Mouse (Mus musculus) liver, embryonic 14.5 days (tissue): ENCODE results near the gene Slc16a9. TPM values are rescaled to one million over a fixed set of nuclear protein-coding genes. Genes with fewer than 3 reads are reported as not detected.

Experiments
- ATAC-seq: fragments of 200-750 bp; cut with Nextera tagmentation; 2 replicates; pipeline ENCODE4 v1.8.0; 2017; ENCODE audit warnings: moderate number of reproducible peaks, mild to moderate bottlenecking, moderate library complexity; ENCODE audit not compliant: insufficient read depth
- DNase-seq, 3 experiments: peaks; one replicate each; pipeline ENCODE4 v3.0.0-alpha.2; 2012 to 2013; ENCODE audit warnings: low read depth in 3 of 3, low spot score in 3 of 3
- H3K27ac ChIP-seq: fragments of 300-500 bp; sonication (generic); 2 replicates; pipeline ENCODE4 v1.5.1; 2014; ENCODE audit warnings: moderate library complexity, mild to moderate bottlenecking, control low read depth, inconsistent platforms
- H3K27me3 ChIP-seq: fragments of 300-500 bp; sonication (generic); 2 replicates; pipeline ENCODE4 v1.6.1; 2014; ENCODE audit warnings: mild to moderate bottlenecking, low read length, moderate library complexity; ENCODE audit not compliant: control insufficient read depth, insufficient read depth
- H3K36me3 ChIP-seq: fragments of 300-500 bp; sonication (generic); replicated peaks from 2 replicates; pipeline ENCODE4 v1.6.1; 2014; ENCODE audit warnings: low read depth; ENCODE audit not compliant: control insufficient read depth, insufficient read depth
- H3K4me1 ChIP-seq, 2 experiments: fragments of 200-500 bp in 1 of 2; fragments of 300-500 bp in 1 of 2; sonication (generic) in 1 of 2; replicated peaks; 2 replicates each; pipeline ENCODE4 v1.6.1; 2012 to 2014; ENCODE audit warnings: antibody characterized with exemption in 1 of 2, inconsistent platforms in 1 of 2, low read length in 1 of 2; ENCODE audit not compliant: control insufficient read depth in 2 of 2, insufficient read depth in 2 of 2
- H3K4me2 ChIP-seq: fragments of 300-500 bp; sonication (generic); 2 replicates; pipeline ENCODE4 v1.6.1; 2014; ENCODE audit warnings: low read depth, mild to moderate bottlenecking, control low read depth, moderate library complexity
- H3K4me3 ChIP-seq, 2 experiments: fragments of 200-500 bp in 1 of 2; fragments of 300-500 bp in 1 of 2; sonication (generic) in 1 of 2; 2 replicates each; pipeline ENCODE4 v1.5.1; 2012 to 2014; ENCODE audit warnings: low read depth in 2 of 2, low read length in 2 of 2, mild to moderate bottlenecking in 2 of 2, control low read depth in 1 of 2, inconsistent platforms in 1 of 2, moderate library complexity in 1 of 2; ENCODE audit not compliant: insufficient read depth in 1 of 2
- H3K9ac ChIP-seq: fragments of 300-500 bp; sonication (generic); replicated peaks from 2 replicates; pipeline ENCODE4 v1.6.1; 2014; ENCODE audit warnings: mild to moderate bottlenecking, control low read depth, moderate library complexity
- H3K9me3 ChIP-seq: fragments of 300-500 bp; sonication (generic); 2 replicates; pipeline ENCODE4 v1.6.1; 2016; ENCODE audit warnings: low read length, mixed read lengths; ENCODE audit not compliant: control insufficient read depth
- CTCF ChIP-seq: IDR thresholded peaks from 2 replicates; pipeline ENCODE4 v1.5.1; 2016; ENCODE audit warnings: antibody characterized with exemption, low read depth, control low read depth
- EP300 ChIP-seq: IDR thresholded peaks from 2 replicates; pipeline ENCODE4 v1.6.1; 2016; ENCODE audit warnings: antibody characterized with exemption, low read depth
- WGBS: fragments of 180-500 bp; shearing (Covaris S2); extraction: QIAGEN DNeasy Blood & Tissue Kit; methylation state at CpG from one replicate; pipeline ENCODE4 v1.1.7; 2014; ENCODE audit not compliant: insufficient replicate concordance; 5-methylcytosine and 5-hydroxymethylcytosine counted together
- polyA plus RNA-seq, 2 experiments: library from polyadenylated mRNA; depleted of rRNA in 1 of 2; stranded (reverse) in 1 of 2; unstranded in 1 of 2; fragments of >200 nt; fragmentation: Nextera tagmentation in 1 of 2; extraction: Ambion mirVana in 1 of 2; gene quantifications; 2 replicates each; pipeline versions ENCODE4 v1.2.1 to v1.2.3; 2012 to 2014

Gene Slc16a9
- polyA plus RNA-seq, 2 experiments = 0.27 to 0.39 TPM

DNA sequence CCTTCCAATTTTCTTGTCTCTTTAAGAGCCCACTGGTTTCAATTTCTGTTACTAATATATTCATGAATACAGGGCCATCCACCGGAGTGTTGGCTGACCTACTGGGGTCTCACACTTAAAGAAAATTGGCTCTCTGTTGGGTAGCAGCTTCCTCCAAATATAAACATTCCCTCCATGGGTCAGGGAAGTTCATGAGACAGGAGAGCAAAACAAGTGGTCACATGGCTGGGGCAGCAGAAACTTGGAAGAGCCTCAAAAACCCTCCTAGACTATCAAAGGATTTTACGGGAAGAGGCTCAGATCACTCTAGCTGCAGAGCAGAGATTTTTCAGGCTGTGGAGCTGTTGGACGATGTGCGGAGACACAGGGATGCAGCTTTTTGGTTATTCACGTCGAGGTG, 19.1 kb upstream of the Slc16a9 start:
- ATAC-seq (no peak), DNase-seq (no peak)
- no peak for TF ChIP-seq CTCF
- no peak for TF ChIP-seq EP300
- no peaks in the 10 kb centered on the region for H3K36me3 ChIP-seq
- no peak overlapping the region for H3K27ac ChIP-seq
- H3K9ac ChIP-seq = no peak overlapping the region
- no peak overlapping the region for H3K4me2 ChIP-seq
- no peaks in the 10 kb centered on the region for H3K9me3 ChIP-seq
- WGBS = 65% methylated on average over 6 of the region's 6 CpGs
- no peaks in the 10 kb centered on the region for H3K4me1 ChIP-seq
- no peaks in the 10 kb centered on the region for H3K27me3 ChIP-seq
- no peak overlapping the region for H3K4me3 ChIP-seq

DNA sequence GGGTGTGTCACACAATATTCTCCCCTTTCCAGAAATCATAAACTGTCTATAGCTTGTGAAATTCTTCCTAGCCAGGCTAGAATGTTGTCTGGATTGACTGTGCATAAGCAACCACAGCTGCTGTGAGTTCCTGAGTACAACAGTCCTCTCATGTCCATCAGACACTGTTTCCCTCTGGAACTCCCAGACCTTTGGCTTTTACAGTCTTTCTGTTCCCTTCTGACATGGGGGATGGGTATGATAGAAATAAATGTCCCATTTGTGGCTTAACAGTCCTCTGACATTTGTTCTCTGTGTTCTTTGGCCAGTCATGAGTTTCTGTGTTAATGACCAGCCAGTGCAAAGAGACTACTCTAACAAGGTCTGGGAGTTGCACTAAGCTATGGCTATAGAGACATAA, 18.3 kb upstream of the Slc16a9 start:
- Histone ChIP-seq H3K27ac (no peak overlapping the region), H3K4me1 (no peaks in the 10 kb centered on the region), H3K27me3 (no peaks in the 10 kb centered on the region), H3K9me3 (no peaks in the 10 kb centered on the region), H3K4me2 (no peak overlapping the region), H3K4me3 (no peak overlapping the region), H3K9ac (no peak overlapping the region), H3K36me3 (no peaks in the 10 kb centered on the region)
- DNase-seq (no peak), ATAC-seq (no peak)
- no peak for TF ChIP-seq EP300
- no peak for TF ChIP-seq CTCF

DNA sequence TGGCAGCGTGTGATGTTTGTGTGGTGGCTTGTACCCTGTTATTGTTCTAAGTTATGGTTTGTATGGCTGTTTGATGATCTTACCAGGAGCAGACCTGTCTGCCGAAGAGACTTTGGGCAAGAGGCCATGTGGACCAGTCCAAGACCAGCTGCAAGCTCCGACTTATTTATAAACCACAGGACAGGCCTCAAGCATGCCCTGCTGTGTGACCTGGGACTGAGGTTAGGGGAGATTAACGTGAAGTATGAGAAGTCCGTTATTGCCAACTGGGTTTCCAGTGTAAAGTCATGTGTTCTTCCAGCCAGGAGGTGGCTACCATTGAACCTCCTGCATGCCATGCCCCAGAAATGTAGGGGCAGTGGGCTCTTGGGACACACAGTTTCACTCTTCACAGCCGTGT, 14.5 kb upstream of the Slc16a9 start:
- H3K4me3 ChIP-seq = no peak overlapping the region
- ATAC-seq (no peak), DNase-seq (no peak)
- H3K27ac ChIP-seq = no peak overlapping the region
- 58% methylated on average over 6 of the region's 6 CpGs for WGBS
- no peaks in the 10 kb centered on the region for H3K36me3 ChIP-seq
- H3K4me1 ChIP-seq = no peaks in the 10 kb centered on the region
- no peak overlapping the region for H3K4me2 ChIP-seq
- TF ChIP-seq EP300 (no peak), CTCF (no peak)
- no peaks in the 10 kb centered on the region for H3K27me3 ChIP-seq
- no peak overlapping the region for H3K9ac ChIP-seq
- no peaks in the 10 kb centered on the region for H3K9me3 ChIP-seq

DNA sequence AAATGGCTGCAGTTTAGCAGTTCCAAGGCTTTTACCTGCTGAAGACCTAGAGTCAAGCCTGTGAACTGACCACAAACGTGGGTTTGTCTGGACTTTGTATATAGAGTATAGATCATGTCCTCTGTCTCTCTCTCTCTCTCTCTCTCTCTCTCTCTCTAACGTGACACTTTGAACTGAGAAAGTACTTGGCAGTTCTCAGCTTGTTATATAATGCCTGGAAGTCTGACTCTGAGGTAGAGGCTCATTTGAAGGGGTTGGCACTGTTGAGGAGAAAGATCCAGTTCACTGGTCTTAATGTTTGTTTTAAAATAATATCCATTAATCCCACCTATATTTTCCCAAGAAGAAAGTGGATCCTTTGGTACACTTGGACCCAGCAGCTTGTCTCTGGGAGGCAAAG, 7.0 kb upstream of the Slc16a9 start:
- 0 out of 4 replicates have a peak, but pooled peaks cover 0 to 1% of the 10 kb centered on the region in 2 experiments for H3K4me1 ChIP-seq
- H3K4me3 ChIP-seq = no peak overlapping the region
- no peaks in the 10 kb centered on the region for H3K36me3 ChIP-seq
- no peaks in the 10 kb centered on the region for H3K9me3 ChIP-seq
- TF ChIP-seq EP300 (no peak), CTCF (no peak)
- H3K9ac ChIP-seq = no peak overlapping the region
- ATAC-seq (no peak), DNase-seq (no peak)
- H3K27ac ChIP-seq = no peak overlapping the region
- 49% methylated on average over 2 of the region's 2 CpGs for whole genome bisulfite sequencing
- H3K4me2 ChIP-seq = no peak overlapping the region
- H3K27me3 ChIP-seq = no peaks in the 10 kb centered on the region

DNA sequence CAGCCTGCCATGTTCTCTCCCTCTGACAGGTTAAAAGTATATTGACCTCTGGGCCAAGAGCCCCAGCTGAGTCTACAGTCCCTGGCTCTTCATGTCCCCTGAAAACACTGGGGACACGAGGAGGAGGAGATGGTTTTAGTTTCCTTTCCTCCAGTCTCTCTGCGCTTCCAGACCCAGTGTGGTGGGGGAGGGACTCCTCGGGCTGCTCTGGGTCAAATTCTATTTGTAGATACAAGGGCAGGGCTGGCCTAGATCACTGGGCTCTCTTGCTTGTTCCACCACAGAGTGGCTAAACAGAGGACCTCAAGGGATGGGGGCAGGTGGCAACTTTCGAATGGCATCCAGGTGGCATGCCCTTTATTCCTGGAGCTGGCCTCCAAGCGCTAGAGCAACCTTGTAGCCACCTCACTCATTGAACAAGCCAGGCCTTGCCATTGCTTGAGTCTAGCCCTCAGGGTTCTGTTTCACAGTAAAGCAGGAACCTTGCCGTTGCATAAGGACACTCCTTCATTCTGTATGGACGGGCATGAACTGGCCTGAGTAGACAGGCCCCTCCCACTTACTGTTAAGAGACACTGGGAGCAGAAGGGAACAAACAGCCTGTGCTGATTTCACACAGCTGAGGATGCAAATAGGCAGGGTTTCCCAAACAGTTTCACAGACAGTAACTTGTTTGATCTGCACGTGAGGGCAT, 2.0 kb upstream of the Slc16a9 start:
- DNase-seq (no peak), ATAC-seq (no peak)
- Histone ChIP-seq H3K9ac (no peak overlapping the region), H3K4me2 (no peak overlapping the region), H3K36me3 (no peaks in the 10 kb centered on the region), H3K27me3 (peaks cover 28% of the 10 kb centered on the region), H3K4me1 (0 out of 4 replicates have a peak, but pooled peaks cover 0 to 1% of the 10 kb centered on the region in 2 experiments), H3K9me3 (no peaks in the 10 kb centered on the region), H3K4me3 (no peak overlapping the region), H3K27ac (no peak overlapping the region)
- TF ChIP-seq CTCF = no peak
- no peak for TF ChIP-seq EP300
- 34% methylated on average over 8 of the region's 8 CpGs for WGBS
